Mouse (Mus musculus) urinary bladder, postnatal 0 days (tissue): ENCODE measurements around the gene Fubp3. TPM values are rescaled to one million over a fixed set of nuclear protein-coding genes. Genes with fewer than 3 reads are reported as not detected.

Source experiments
- microRNA-seq: library from miRNA; unstranded; fragments of <30 nt; microRNA quantifications from one replicate; pipeline ENCODE4, GENCODE M21; 2016
- polyA plus RNA-seq: library from polyadenylated mRNA; unstranded; fragments of >200 nt; fragmentation: Nextera tagmentation; extraction: Ambion mirVana; gene quantifications from 2 replicates; pipeline ENCODE4 v1.2.1, GENCODE M21; 2015

Fubp3 gene
- polyA plus RNA-seq: 42.2 and 54.9 TPM in 2 replicates

GRCm38 (mm10) chr2:31572051-31572914 is at the start of gene Fubp3:
TSS of gene Fubp3 (plus strand) at chr2:31572651.

GRCm38 (mm10) chr2:31639901-31640608 is 67.6 kb downstream of the Fubp3 start, which contains the start of gene Prdm12:
TSS of gene Prdm12 (plus strand) at chr2:31640037.

Small RNA genes within 50 kb of the gene (microRNA-seq; reads per million reads assigned to microRNA genes)
- not detected for gene Mir6998

Other genes with a start within 250 kb of the Fubp3 start
- gene Ass1, start 102.4 kb upstream of the Fubp3 start, polyA plus RNA-seq: 13.9 and 19.5 TPM in 2 replicates
- not detected in 2 replicates for gene Prdm12, start 67.4 kb downstream of the Fubp3 start, polyA plus RNA-seq
- 23.1 and 25.2 TPM in 2 replicates for gene Exosc2, start 98.1 kb downstream of the Fubp3 start, polyA plus RNA-seq
- 22.1 and 23.1 TPM in 2 replicates for gene Abl1, start 115.7 kb downstream of the Fubp3 start, polyA plus RNA-seq
- gene Qrfp, start 237.9 kb downstream of the Fubp3 start, polyA plus RNA-seq: 0.07 and 0.19 TPM in 2 replicates